Mouse (Mus musculus) mature B cell (primary cell): ENCODE results near the gene Zfp936.
"Not testable (repeated sequence)": the region's sequence is repeated elsewhere in the genome, so short reads cannot be mapped to it uniquely, and the experiment has no call there.

Source experiments
- in situ Hi-C: fragments of 300-500 bp; cut with MboI; formaldehyde crosslinking; loops from 2 replicates; pipeline ENCODE4 v1.14.3; 2019

Gene Zfp936

GRCm38 (mm10) chr7:43113929-43114328 is at the start of gene Zfp936:
Gene Zfp936, plus strand, starts transcription at chr7:43114229.
- in situ Hi-C loops = not testable (repeated sequence)

- in situ Hi-C loops = no loop called here
Measured at GRCm38 (mm10) chr7:43077831-43078230, 36.2 kb upstream of the Zfp936 start.

GRCm38 (mm10) chr7:43128691-43129090 is 14.7 kb downstream of the Zfp936 start:
- in situ Hi-C loops = not testable (repeated sequence)

- in situ Hi-C loops = not testable (repeated sequence)
Measured at GRCm38 (mm10) chr7:43164121-43164520, 50.1 kb downstream of the Zfp936 start.

- in situ Hi-C loops = not testable (repeated sequence)
Measured at GRCm38 (mm10) chr7:43167101-43167500, 53.1 kb downstream of the Zfp936 start.

GRCm38 (mm10) chr7:43167811-43168210 is 53.8 kb downstream of the Zfp936 start:
- in situ Hi-C loops = not testable (repeated sequence)

- in situ Hi-C loops = not testable (repeated sequence)
Measured at GRCm38 (mm10) chr7:43168212-43168611, 54.2 kb downstream of the Zfp936 start.

GRCm38 (mm10) chr7:43177003-43177702 is 63.1 kb downstream of the Zfp936 start:
- in situ Hi-C loops = no loop called here

GRCm38 (mm10) chr7:43213781-43214180 is 99.8 kb downstream of the Zfp936 start:
- in situ Hi-C loops = not testable (repeated sequence)
